Mouse (Mus musculus) embryonic facial prominence, embryonic 13.5 days (tissue): ENCODE data around the gene Cdon. TPM values are rescaled to one million over a fixed set of nuclear protein-coding genes. Genes with fewer than 3 reads are reported as not detected.

Source experiments
- ATAC-seq: fragments of 200-750 bp; cut with Nextera tagmentation; 2 replicates; pipeline ENCODE4 v1.8.0; 2017; ENCODE audit warnings: low read depth; ENCODE audit not compliant: insufficient number of reproducible peaks, insufficient read depth, low FRiP score, low TSS enrichment
- H3K27ac ChIP-seq: fragments of 300-500 bp; sonication (generic); 2 replicates; pipeline ENCODE4 v1.5.1; 2015; ENCODE audit warnings: moderate library complexity, mild to moderate bottlenecking, inconsistent platforms
- H3K27me3 ChIP-seq: fragments of 300-500 bp; sonication (generic); 2 replicates; pipeline ENCODE4 v1.6.1; 2015; ENCODE audit warnings: mild to moderate bottlenecking, inconsistent platforms
- H3K36me3 ChIP-seq: fragments of 300-500 bp; sonication (generic); 2 replicates; pipeline ENCODE4 v1.6.1; 2015; ENCODE audit warnings: mild to moderate bottlenecking, inconsistent platforms
- H3K4me1 ChIP-seq: fragments of 300-500 bp; sonication (generic); 2 replicates; pipeline ENCODE4 v1.6.1; 2015; ENCODE audit warnings: inconsistent platforms
- H3K4me2 ChIP-seq: fragments of 300-500 bp; sonication (generic); 2 replicates; pipeline ENCODE4 v1.6.1; 2015; ENCODE audit warnings: moderate library complexity, mild to moderate bottlenecking, inconsistent platforms
- H3K4me3 ChIP-seq: fragments of 300-500 bp; sonication (generic); 2 replicates; pipeline ENCODE4 v1.5.1; 2015; ENCODE audit warnings: mild to moderate bottlenecking, inconsistent platforms
- H3K9ac ChIP-seq: fragments of 300-500 bp; sonication (generic); 2 replicates; pipeline ENCODE4 v1.6.1; 2015; ENCODE audit warnings: mild to moderate bottlenecking, inconsistent platforms
- H3K9me3 ChIP-seq: fragments of 300-500 bp; sonication (generic); 2 replicates; pipeline ENCODE4 v1.6.1; 2016; ENCODE audit warnings: inconsistent platforms
- WGBS: fragments of 180-500 bp; shearing (Covaris S2); methylation state at CpG from one replicate; pipeline ENCODE4 v1.1.7; 2015; ENCODE audit warnings: mixed read lengths; 5-methylcytosine and 5-hydroxymethylcytosine counted together
- polyA plus RNA-seq: library from polyadenylated mRNA; unstranded; fragments of >200 nt; fragmentation: Nextera tagmentation; extraction: Ambion mirVana; gene quantifications from 2 replicates; pipeline ENCODE4 v1.2.1, GENCODE M21; 2015

Gene Cdon
- polyA plus RNA-seq, 1 experiment from 2014 or later: 20.7 TPM

- WGBS: 88% methylated on average over 10 of the region's 10 CpGs
Observed at GRCm38 (mm10) chr9:35474104-35474724, 53.3 kb downstream of the Cdon start.

GRCm38 (mm10) chr9:35475394-35475793 lies 54.5 kb downstream of the Cdon start:
- no peaks in the 10 kb centered on the region for H3K27me3 ChIP-seq
- H3K4me2 ChIP-seq: no peak overlapping the region
- H3K36me3 ChIP-seq: peaks cover 84% of the 10 kb centered on the region
- no peak overlapping the region for H3K4me3 ChIP-seq
- H3K9me3 ChIP-seq: no peaks in the 10 kb centered on the region
- no peak for ATAC-seq
- no peaks in the 10 kb centered on the region for H3K4me1 ChIP-seq
- H3K9ac ChIP-seq: no peak overlapping the region
- WGBS: 89% methylated on average over 7 of the region's 7 CpGs
- no peak overlapping the region for H3K27ac ChIP-seq

More at GRCm38 (mm10) chr9:35474104-35474724, 53.3 kb downstream of the Cdon start:
- H3K27me3 ChIP-seq: no peaks in the 10 kb centered on the region
- no peak overlapping the region for H3K4me3 ChIP-seq
- H3K36me3 ChIP-seq: peaks cover 88% of the 10 kb centered on the region
- H3K9ac ChIP-seq: no peak overlapping the region
- no peaks in the 10 kb centered on the region for H3K4me1 ChIP-seq
- H3K9me3 ChIP-seq: no peaks in the 10 kb centered on the region
- ATAC-seq: no peak
- no peak overlapping the region for H3K4me2 ChIP-seq
- no peak overlapping the region for H3K27ac ChIP-seq

- H3K9me3 ChIP-seq: no peaks in the 10 kb centered on the region
- H3K9ac ChIP-seq: no peak overlapping the region
- H3K4me3 ChIP-seq: no peak overlapping the region
- WGBS: 92% methylated on average over 6 of the region's 6 CpGs
- H3K36me3 ChIP-seq: peaks cover 78% of the 10 kb centered on the region
- no peak overlapping the region for H3K27ac ChIP-seq
- ATAC-seq: no peak
- no peak overlapping the region for H3K4me2 ChIP-seq
- no peaks in the 10 kb centered on the region for H3K4me1 ChIP-seq
- no peaks in the 10 kb centered on the region for H3K27me3 ChIP-seq
Observed at GRCm38 (mm10) chr9:35479456-35479855, 58.5 kb downstream of the Cdon start.

GRCm38 (mm10) chr9:35482014-35482898 lies 61.3 kb downstream of the Cdon start:
- Histone ChIP-seq H3K9me3 (no peaks in the 10 kb centered on the region), H3K4me2 (no peak overlapping the region), H3K27ac (no peak overlapping the region), H3K9ac (no peak overlapping the region), H3K27me3 (no peaks in the 10 kb centered on the region), H3K4me1 (no peaks in the 10 kb centered on the region), H3K36me3 (peaks cover 78% of the 10 kb centered on the region), H3K4me3 (no peak overlapping the region)
- no peak for ATAC-seq
- WGBS: 68% methylated on average over 13 of the region's 13 CpGs

- no peak for ATAC-seq
- H3K4me2 ChIP-seq: no peak overlapping the region
Observed at GRCm38 (mm10) chr9:35483949-35484348, 63.0 kb downstream of the Cdon start.

GRCm38 (mm10) chr9:35486616-35487015 lies 65.7 kb downstream of the Cdon start:
- no peak overlapping the region for H3K27ac ChIP-seq
- no peak overlapping the region for H3K9ac ChIP-seq
- H3K27me3 ChIP-seq: no peaks in the 10 kb centered on the region
- H3K9me3 ChIP-seq: no peaks in the 10 kb centered on the region
- 82% methylated on average over 13 of the region's 13 CpGs for WGBS
- H3K4me3 ChIP-seq: no peak overlapping the region
- H3K4me2 ChIP-seq: no peak overlapping the region
- no peaks in the 10 kb centered on the region for H3K4me1 ChIP-seq
- peaks cover 85% of the 10 kb centered on the region for H3K36me3 ChIP-seq
- no peak for ATAC-seq

More at GRCm38 (mm10) chr9:35483949-35484348, 63.0 kb downstream of the Cdon start:
- no peak overlapping the region for H3K27ac ChIP-seq
- H3K4me1 ChIP-seq: no peaks in the 10 kb centered on the region
- H3K9ac ChIP-seq: no peak overlapping the region
- no peaks in the 10 kb centered on the region for H3K9me3 ChIP-seq
- 90% methylated on average over 3 of the region's 3 CpGs for whole genome bisulfite sequencing
- H3K27me3 ChIP-seq: no peaks in the 10 kb centered on the region
- peaks cover 81% of the 10 kb centered on the region for H3K36me3 ChIP-seq
- no peak overlapping the region for H3K4me3 ChIP-seq

GRCm38 (mm10) chr9:35488496-35488895 lies 67.6 kb downstream of the Cdon start:
- H3K4me2 ChIP-seq: no peak overlapping the region
- 71% methylated on average over 4 of the region's 4 CpGs for WGBS
- H3K4me3 ChIP-seq: no peak overlapping the region
- ATAC-seq: no peak
- H3K27me3 ChIP-seq: no peaks in the 10 kb centered on the region
- H3K27ac ChIP-seq: no peak overlapping the region
- H3K9me3 ChIP-seq: no peaks in the 10 kb centered on the region
- peaks cover 9% of the 10 kb centered on the region for H3K4me1 ChIP-seq
- H3K36me3 ChIP-seq: peaks cover 75% of the 10 kb centered on the region
- H3K9ac ChIP-seq: no peak overlapping the region

- no peaks in the 10 kb centered on the region for H3K27me3 ChIP-seq
- H3K9me3 ChIP-seq: no peaks in the 10 kb centered on the region
- no peak overlapping the region for H3K9ac ChIP-seq
- H3K4me3 ChIP-seq: no peak overlapping the region
- no peak overlapping the region for H3K27ac ChIP-seq
- H3K4me2 ChIP-seq: no peak overlapping the region
- H3K4me1 ChIP-seq: peaks cover 27% of the 10 kb centered on the region
- WGBS: 72% methylated on average over 11 of the region's 11 CpGs
- peaks cover 60% of the 10 kb centered on the region for H3K36me3 ChIP-seq
- ATAC-seq: no peak
Observed at GRCm38 (mm10) chr9:35491109-35491866, 70.4 kb downstream of the Cdon start.

- no peak for ATAC-seq
- 32% methylated on average over 7 of the region's 7 CpGs for WGBS
- Histone ChIP-seq H3K9me3 (no peaks in the 10 kb centered on the region), H3K9ac (no peak overlapping the region), H3K27me3 (no peaks in the 10 kb centered on the region), H3K4me2 (no peak overlapping the region), H3K27ac (no peak overlapping the region), H3K4me3 (no peak overlapping the region), H3K4me1 (peaks cover 27% of the 10 kb centered on the region), H3K36me3 (peaks cover 45% of the 10 kb centered on the region)
Observed at GRCm38 (mm10) chr9:35493033-35493732, 72.3 kb downstream of the Cdon start.

GRCm38 (mm10) chr9:35493733-35494092 lies 72.8 kb downstream of the Cdon start:
- Histone ChIP-seq H3K4me1 (peaks cover 27% of the 10 kb centered on the region), H3K36me3 (peaks cover 45% of the 10 kb centered on the region), H3K9ac (no peak overlapping the region), H3K4me3 (no peak overlapping the region), H3K4me2 (no peak overlapping the region), H3K27me3 (no peaks in the 10 kb centered on the region), H3K9me3 (no peaks in the 10 kb centered on the region), H3K27ac (no peak overlapping the region)
- 57% methylated on average over 4 of the region's 4 CpGs for WGBS
- ATAC-seq: no peak

- WGBS: 20% methylated on average over 4 of the region's 4 CpGs
- ATAC-seq: no peak
- H3K4me1 ChIP-seq: peaks cover 27% of the 10 kb centered on the region
- no peak overlapping the region for H3K9ac ChIP-seq
- no peaks in the 10 kb centered on the region for H3K27me3 ChIP-seq
- H3K36me3 ChIP-seq: peaks cover 39% of the 10 kb centered on the region
- no peak overlapping the region for H3K4me2 ChIP-seq
- no peak overlapping the region; the same call in 1 of the 2 replicates for H3K27ac ChIP-seq
- H3K4me3 ChIP-seq: no peak overlapping the region
- H3K9me3 ChIP-seq: no peaks in the 10 kb centered on the region
Observed at GRCm38 (mm10) chr9:35494937-35495336, 74.0 kb downstream of the Cdon start.
